Mouse (Mus musculus) fibroblast of lung, adult 2 months (primary cell): ENCODE results near the gene Lep.
A peak's percentile ranks its signal among the peaks of the same experiment; 100 is the strongest.

Source experiments
- DNase-seq: peaks from one replicate; pipeline ENCODE4 v3.0.0-alpha.2; 2011; ENCODE audit warnings: low read depth

Gene Lep

GRCm38 (mm10) chr6:29059846-29060685 is at the start of gene Lep:
Lep (plus strand) TSS chr6:29060220.
- no peak for DNase-seq

GRCm38 (mm10) chr6:29011651-29012050 is 48.4 kb upstream of the Lep start:
- DNase-seq, result no peak

GRCm38 (mm10) chr6:29013216-29013615 is 46.8 kb upstream of the Lep start:
- DNase-seq, result no peak

- no peak for DNase-seq
These were observed 43.1 kb upstream of the Lep start for GRCm38 (mm10) chr6:29016891-29017412.

- DNase-seq, result no peak
These were observed 40.0 kb upstream of the Lep start for GRCm38 (mm10) chr6:29019756-29020720.

GRCm38 (mm10) chr6:29020937-29021336 is 39.1 kb upstream of the Lep start:
- DNase-seq, result no peak

- DNase-seq, result no peak
These were observed 38.5 kb upstream of the Lep start for GRCm38 (mm10) chr6:29021501-29021900.

GRCm38 (mm10) chr6:29022115-29022514 is 37.9 kb upstream of the Lep start:
- no peak for DNase-seq

GRCm38 (mm10) chr6:29023206-29023967 is 36.6 kb upstream of the Lep start:
- peak; percentile 38 for DNase-seq

- no peak for DNase-seq
These were observed 36.0 kb upstream of the Lep start for GRCm38 (mm10) chr6:29024000-29024417.

- DNase-seq, result no peak
These were observed 34.1 kb upstream of the Lep start for GRCm38 (mm10) chr6:29025796-29026482.

GRCm38 (mm10) chr6:29026766-29027165 is 33.3 kb upstream of the Lep start:
- peak; percentile 44 for DNase-seq

- DNase-seq, result no peak
These were observed 31.9 kb upstream of the Lep start for GRCm38 (mm10) chr6:29028129-29028528.

GRCm38 (mm10) chr6:29029521-29029920 is 30.5 kb upstream of the Lep start:
- no peak for DNase-seq

- peak; percentile 40 for DNase-seq
These were observed 28.8 kb upstream of the Lep start for GRCm38 (mm10) chr6:29031216-29031615.

- DNase-seq, result peak; percentile 24
These were observed 28.2 kb upstream of the Lep start for GRCm38 (mm10) chr6:29031704-29032310.

- DNase-seq, result peak; percentile 33
These were observed 27.6 kb upstream of the Lep start for GRCm38 (mm10) chr6:29032411-29032810.

GRCm38 (mm10) chr6:29033981-29034646 is 25.9 kb upstream of the Lep start:
- no peak for DNase-seq

GRCm38 (mm10) chr6:29036698-29037097 is 23.3 kb upstream of the Lep start:
- DNase-seq, result peak; percentile 46

- DNase-seq, result no peak
These were observed 19.8 kb upstream of the Lep start for GRCm38 (mm10) chr6:29040266-29040665.
